Mouse (Mus musculus) kidney, adult 2 months (tissue): ENCODE data around the gene Ctr9. TPM values are rescaled to one million over a fixed set of nuclear protein-coding genes. Genes with fewer than 3 reads are reported as not detected.
A peak's percentile ranks its signal among the peaks of the same experiment; 100 is the strongest.

ENCODE experiments used
- DNase-seq: peaks from one replicate; pipeline ENCODE4 v3.0.0; 2021
- H3K27ac ChIP-seq: fragments of 200-500 bp; 2 replicates; pipeline ENCODE4 v1.5.1; 2012; ENCODE audit warnings: low read depth, low read length, control low read depth, inconsistent platforms; ENCODE audit not compliant: insufficient read depth
- H3K27me3 ChIP-seq: fragments of 200-500 bp; replicated peaks from 2 replicates; pipeline ENCODE4 v1.6.1; 2012; ENCODE audit warnings: mild to moderate bottlenecking, moderate library complexity, low read length, inconsistent platforms; ENCODE audit not compliant: control insufficient read depth, insufficient read depth
- H3K36me3 ChIP-seq: fragments of 200-500 bp; 2 replicates; pipeline ENCODE4 v1.6.1; 2012; ENCODE audit warnings: mild to moderate bottlenecking, moderate library complexity, low read length, inconsistent platforms; ENCODE audit not compliant: control insufficient read depth, insufficient read depth
- H3K4me1 ChIP-seq: fragments of 200-500 bp; 2 replicates; pipeline ENCODE4 v1.6.1; 2011; ENCODE audit warnings: low read length; ENCODE audit not compliant: control insufficient read depth, insufficient read depth
- H3K4me3 ChIP-seq: fragments of 200-500 bp; 2 replicates; pipeline ENCODE4 v1.5.1; 2011; ENCODE audit warnings: mild to moderate bottlenecking, low read depth, low read length, control low read depth; ENCODE audit not compliant: insufficient read depth
- CTCF ChIP-seq: fragments of 200-500 bp; conservative IDR thresholded peaks from 2 replicates; pipeline ENCODE4 v1.5.1; 2011; ENCODE audit warnings: low read depth, mild to moderate bottlenecking, control low read depth, low read length, moderate library complexity, mixed read lengths; ENCODE audit not compliant: insufficient read depth, insufficient read length
- POLR2A ChIP-seq: fragments of 200-500 bp; IDR thresholded peaks from one replicate; pipeline ENCODE4 v1.6.1; 2011; ENCODE audit warnings: low read depth, low read length, control low read depth
- WGBS: fragments of 180-500 bp; shearing (Covaris S2); methylation state at CpG from one replicate; pipeline ENCODE4 v1.1.7; 2018; 5-methylcytosine and 5-hydroxymethylcytosine counted together
- polyA plus RNA-seq: library from polyadenylated mRNA; depleted of rRNA; stranded (reverse); fragments of >200 nt; gene quantifications from 2 replicates; pipeline ENCODE4 v1.2.3, GENCODE M21; 2012

Gene Ctr9
- polyA plus RNA-seq, 1 experiment: 12.7 TPM

DNA sequence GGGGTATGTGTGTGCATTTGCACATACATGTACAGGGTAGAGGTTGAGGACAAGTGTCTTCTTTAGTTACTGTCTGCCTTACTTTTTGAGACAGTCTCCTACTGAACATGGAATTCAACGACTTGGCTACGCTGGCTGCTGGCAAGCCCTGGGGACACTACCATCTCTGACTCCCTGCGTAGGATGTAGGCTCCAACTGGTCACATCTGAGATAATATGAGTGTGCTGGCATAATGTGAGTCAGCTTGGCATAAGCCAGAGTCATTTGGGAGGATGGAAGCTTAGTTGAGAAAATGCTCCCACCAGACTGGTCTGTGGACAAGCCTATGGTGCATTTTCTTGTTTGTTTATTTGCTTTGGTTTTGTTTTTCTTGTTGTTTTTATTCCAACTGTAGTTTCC is 40.7 kb upstream of the Ctr9 start:
- no peak overlapping the region for H3K27ac ChIP-seq
- no peak overlapping the region for H3K4me3 ChIP-seq
- no peak for DNase-seq
- no peaks in the 10 kb centered on the region for H3K36me3 ChIP-seq
- TF ChIP-seq POLR2A (no peak), CTCF (no peak)
- peaks cover 25% of the 10 kb centered on the region for H3K4me1 ChIP-seq
- no peaks in the 10 kb centered on the region for H3K27me3 ChIP-seq
- WGBS: 94% methylated on average over 3 of the region's 3 CpGs

DNA sequence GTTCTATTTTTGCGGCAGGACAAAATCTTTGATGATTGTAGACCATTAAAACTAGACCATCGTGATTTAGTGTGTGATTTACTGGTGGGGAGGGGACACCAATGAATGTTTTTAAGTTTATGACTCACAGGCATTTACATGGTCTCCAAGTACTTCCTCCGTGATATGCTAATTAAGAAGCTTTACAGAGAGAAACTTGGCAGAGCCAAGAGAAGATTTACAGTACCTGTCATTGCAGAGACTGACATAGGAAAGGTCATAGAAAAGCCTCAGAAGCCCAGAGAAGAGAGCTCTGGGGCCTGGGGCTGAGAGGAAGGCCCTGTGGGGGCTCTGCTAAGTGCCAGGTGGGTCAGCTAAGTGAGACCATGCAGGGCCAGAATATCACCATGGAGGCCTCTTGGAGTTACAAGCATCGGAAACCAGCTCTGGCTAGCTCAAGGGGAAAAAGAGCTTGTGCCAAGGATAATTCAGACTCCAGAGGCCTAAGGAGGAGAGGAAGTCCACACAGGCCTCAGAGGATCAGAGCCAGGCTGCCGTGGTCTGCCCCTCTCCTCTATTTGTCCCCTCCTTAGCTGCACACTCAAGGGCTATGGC is 39.4 kb upstream of the Ctr9 start:
- Histone ChIP-seq H3K27ac (peak overlapping the region; percentile 45), H3K36me3 (no peaks in the 10 kb centered on the region), H3K4me1 (peaks cover 25% of the 10 kb centered on the region), H3K27me3 (no peaks in the 10 kb centered on the region), H3K4me3 (no peak overlapping the region)
- peak; percentile 54 for DNase-seq
- TF ChIP-seq CTCF (no peak), POLR2A (no peak)
- 35% methylated on average over 5 of the region's 5 CpGs for WGBS

DNA sequence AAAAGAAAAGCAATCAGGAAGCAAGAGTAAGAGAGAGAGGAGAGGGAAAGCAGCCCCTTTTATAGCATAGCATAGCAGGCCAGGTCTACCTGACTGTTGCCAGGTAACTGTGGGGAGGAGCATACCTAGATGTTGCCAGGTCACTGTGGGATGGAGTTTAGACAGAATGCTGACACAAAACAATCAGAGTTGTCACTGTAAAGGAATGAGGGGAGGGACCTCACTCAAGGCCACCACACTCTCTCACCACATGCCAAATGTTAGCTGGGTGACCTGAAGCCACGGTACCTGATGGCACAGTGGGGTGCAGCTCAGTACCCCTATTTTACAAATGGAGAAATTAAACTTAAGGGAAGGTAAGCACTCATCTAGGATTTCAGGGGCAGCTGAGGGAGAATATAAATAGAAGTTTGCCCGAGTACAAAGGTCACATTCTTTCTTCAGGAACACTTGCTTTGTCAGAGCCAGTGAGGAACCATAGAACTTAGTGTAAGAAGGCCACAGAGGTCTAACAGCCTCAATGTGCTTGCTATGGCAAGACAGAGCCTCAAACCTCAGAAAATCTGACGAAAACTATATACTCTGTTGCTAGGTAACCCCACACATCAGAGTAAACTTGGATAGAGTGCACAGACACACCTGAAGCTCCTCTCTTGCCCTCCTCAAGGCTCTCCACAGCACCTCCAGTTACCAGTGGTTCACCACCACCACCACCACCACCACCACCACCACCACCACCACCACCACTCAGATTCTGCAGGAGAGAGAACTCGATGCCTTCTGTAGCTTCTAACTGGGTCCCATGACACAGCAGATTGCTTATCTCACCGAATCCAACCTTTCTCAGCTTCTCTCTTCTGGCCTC is 38.2 kb upstream of the Ctr9 start:
- Histone ChIP-seq H3K4me3 (no peak overlapping the region), H3K27me3 (no peaks in the 10 kb centered on the region), H3K36me3 (no peaks in the 10 kb centered on the region), H3K27ac (peak overlapping the region; percentile 78), H3K4me1 (peaks cover 25% of the 10 kb centered on the region)
- DNase-seq: peak; percentile 78
- TF ChIP-seq CTCF (no peak), POLR2A (no peak)
- 48% methylated on average over 5 of the region's 5 CpGs for WGBS

DNA sequence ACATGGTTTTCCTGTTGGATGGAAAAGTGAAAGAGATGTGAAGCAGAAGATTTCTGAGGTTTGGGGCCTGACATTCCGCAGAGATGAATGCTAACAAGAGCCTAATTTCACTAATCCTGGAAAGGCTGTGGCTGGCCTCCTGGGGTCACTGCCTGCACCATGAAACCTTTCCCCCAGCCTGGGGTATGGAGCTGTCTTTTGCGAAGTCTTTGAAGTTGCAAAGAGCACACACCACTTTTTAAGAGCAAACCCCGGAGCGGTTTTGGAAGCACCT is 37.6 kb upstream of the Ctr9 start:
- Histone ChIP-seq H3K36me3 (no peaks in the 10 kb centered on the region), H3K4me3 (no peak overlapping the region), H3K4me1 (peaks cover 19% of the 10 kb centered on the region), H3K27ac (no peak overlapping the region), H3K27me3 (no peaks in the 10 kb centered on the region)
- WGBS: 77% methylated on average over 4 of the region's 4 CpGs
- no peak for TF ChIP-seq POLR2A
- TF ChIP-seq CTCF: no peak
- no peak for DNase-seq

DNA sequence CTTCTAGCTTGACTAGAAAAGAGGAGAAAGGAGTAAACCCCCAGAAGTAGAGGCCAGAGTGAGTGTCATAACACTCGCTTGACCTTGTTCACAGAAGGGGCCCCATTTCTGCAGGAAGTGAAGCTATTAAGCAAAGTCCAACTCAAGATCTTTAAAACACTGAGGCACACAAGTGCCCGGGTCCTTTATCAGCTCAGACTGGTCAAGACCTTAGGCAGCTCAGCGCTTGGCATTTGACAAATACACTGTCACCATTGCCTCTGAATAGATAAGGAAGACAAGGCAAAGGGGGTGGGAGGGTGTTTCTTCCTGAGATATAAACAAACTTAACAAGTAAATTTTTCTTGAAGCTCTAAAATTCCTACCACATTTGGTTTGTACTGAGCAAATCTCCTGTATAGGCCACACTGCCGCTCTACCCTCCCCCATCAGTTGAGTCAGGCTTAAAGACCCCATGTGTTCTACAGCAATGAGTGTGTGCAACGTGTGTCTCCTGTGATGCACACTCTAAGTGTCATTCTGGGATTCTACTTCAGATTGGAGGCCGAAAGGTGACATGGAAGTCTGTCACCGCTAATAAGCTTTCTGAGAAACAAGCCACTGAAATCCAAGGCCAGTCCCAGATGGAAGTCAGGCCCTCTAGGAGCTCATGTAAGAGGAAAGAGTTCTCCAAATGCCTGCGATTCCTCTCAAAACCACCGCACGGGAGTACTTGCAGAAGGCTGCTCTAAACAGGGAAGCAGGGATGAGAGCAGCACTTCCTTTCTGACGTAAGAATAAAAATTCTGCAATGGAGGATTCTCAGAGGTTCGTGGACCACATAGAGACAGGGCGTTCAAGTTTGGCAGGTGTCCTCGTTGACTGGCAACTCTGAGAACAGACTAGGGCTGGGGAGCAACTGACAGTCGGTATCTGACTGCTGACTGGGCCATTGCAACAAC is 29.6 kb upstream of the Ctr9 start:
- no peaks in the 10 kb centered on the region for H3K27me3 ChIP-seq
- H3K36me3 ChIP-seq: no peaks in the 10 kb centered on the region
- H3K27ac ChIP-seq: no peak overlapping the region
- no peak overlapping the region for H3K4me3 ChIP-seq
- peaks cover 5% of the 10 kb centered on the region for H3K4me1 ChIP-seq
- TF ChIP-seq POLR2A (no peak), CTCF (no peak)
- WGBS: 87% methylated on average over 15 of the region's 15 CpGs
- DNase-seq: no peak

DNA sequence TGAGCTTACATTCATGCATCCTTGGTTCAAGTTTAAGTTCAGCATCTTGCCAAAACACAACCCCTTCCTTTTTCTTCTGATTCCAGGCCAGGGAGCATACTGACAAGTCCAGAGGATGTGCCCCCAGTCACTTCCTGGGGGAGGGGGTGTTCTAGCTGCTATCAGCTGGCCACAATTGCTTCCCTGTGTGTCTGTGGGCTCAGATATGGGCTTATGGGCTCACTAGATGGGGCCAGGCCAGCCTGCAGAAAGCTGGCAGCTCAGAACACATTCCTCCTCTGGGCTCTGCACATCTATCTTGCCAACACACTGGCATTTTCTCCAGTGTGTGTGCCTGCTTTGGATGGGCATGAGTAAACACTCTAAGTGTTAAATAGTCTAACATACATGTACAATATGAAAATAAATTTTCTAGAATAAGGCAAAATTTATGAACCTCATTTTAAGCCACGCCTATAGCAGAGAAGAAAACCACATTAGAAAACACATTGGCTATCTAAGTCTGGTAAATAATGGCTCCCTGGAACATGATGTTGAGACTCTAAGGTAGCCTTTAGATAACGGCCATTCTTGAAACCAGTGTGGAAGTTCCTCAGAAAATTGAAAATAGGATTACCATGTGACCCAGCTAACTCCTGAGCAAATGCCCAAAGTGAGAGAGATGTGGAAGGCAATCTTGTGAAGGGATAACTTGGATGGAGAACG is 24.5 kb upstream of the Ctr9 start:
- 88% methylated on average over 3 of the region's 3 CpGs for WGBS
- no peak overlapping the region for H3K4me3 ChIP-seq
- no peak for DNase-seq
- TF ChIP-seq POLR2A: no peak
- peaks cover 5% of the 10 kb centered on the region for H3K4me1 ChIP-seq
- H3K27ac ChIP-seq: no peak overlapping the region
- no peaks in the 10 kb centered on the region for H3K36me3 ChIP-seq
- no peaks in the 10 kb centered on the region for H3K27me3 ChIP-seq
